Mouse (Mus musculus) liver (tissue): ENCODE measurements at regions not wholly inside any gene's neighbourhood (a gene's known extent, or its start where the extent isn't known, plus 50 kb on each side); places are given as distances from the start of the nearest gene placed in this dataset.

Experiments used
- DNase-seq: peaks from one replicate; pipeline ENCODE4 v3.0.0-alpha.2; 2020; ENCODE audit warnings: mixed read lengths

GRCm38 (mm10) chr9:32057427-32058115, 58.4 kb upstream of the Arhgap32 start:
- no peak for DNase-seq

- DNase-seq = no peak
These were observed 53.2 kb upstream of the Arhgap32 start for GRCm38 (mm10) chr9:32062740-32063139.

DNA sequence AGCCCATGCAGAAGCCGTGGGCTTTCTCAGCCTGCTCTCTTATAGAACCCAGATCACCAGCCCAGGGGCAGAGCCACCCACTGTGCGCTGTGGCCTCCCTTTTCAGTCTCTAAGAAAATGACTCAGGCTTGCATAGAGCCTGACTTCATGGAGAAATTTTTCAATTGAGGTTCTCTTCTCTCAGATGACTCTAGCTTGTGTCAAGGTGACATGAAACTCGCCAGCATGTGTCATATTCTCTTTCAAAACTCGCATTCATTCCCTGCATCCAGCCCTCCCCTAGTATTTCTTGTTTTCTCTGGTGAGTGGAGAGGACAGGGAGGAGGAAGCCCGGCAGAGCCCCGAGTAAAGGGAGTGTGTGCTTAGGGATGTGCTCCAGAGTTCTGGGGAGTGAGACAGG, 52.4 kb upstream of the Arhgap32 start:
- no peak for DNase-seq

DNA sequence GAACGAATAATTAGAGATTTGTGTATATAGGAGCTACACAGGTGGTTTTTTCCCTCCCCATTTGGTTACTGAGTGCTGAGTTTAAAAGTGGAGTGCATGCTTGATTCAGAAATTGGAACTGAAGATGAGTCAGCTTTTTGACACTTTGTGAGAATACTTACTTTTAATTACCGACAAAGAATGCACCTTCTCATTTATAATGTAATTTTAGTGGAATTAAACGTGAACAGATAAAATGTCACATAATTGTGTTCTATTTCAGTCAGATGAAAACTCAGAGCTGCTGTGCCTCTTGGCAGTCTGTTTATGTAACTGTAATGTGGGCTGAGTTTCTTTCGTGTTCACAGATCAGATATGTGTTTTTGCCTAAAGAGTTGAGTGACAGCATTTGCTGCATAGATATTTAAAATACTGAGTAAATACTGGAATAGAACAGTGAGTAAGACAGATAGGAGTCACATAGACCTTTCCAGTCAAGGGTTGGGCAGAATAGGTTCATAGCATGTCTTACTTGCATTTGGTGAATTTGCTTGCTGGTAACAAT, 51.9 kb upstream of the Arhgap32 start:
- no peak for DNase-seq
